Mouse (Mus musculus): Measurements from ENCODE around the gene Abcg1. TPM values are rescaled to one million over a fixed set of nuclear protein-coding genes. Genes with fewer than 3 reads are reported as not detected.
A peak's percentile ranks its signal among the peaks of the same experiment; 100 is the strongest.

Abcg1 gene
- polyA plus RNA-seq, 1 experiment from 2014 or later, result 7.9 TPM

GRCm38 (mm10) chr17:31029407-31029806 lies 28.1 kb upstream of the Abcg1 start:
- no peaks in the 10 kb centered on the region for H3K9me3 ChIP-seq
- no peaks in the 10 kb centered on the region for H3K36me3 ChIP-seq (replicated peaks)
- no peak overlapping the region for H3K4me3 ChIP-seq
- no peak for DNase-seq (ENCODE audit: extremely low spot score, low spot score)
- peaks cover 13% of the 10 kb centered on the region for H3K4me1 ChIP-seq
- no peaks in the 10 kb centered on the region for H3K27me3 ChIP-seq (ENCODE audit: poor library complexity, severe bottlenecking)
- no peak overlapping the region for H3K27ac ChIP-seq
- WGBS, result 89% methylated on average over 4 of the region's 4 CpGs

- Histone ChIP-seq H3K36me3 (replicated peaks) (no peaks in the 10 kb centered on the region), H3K9me3 (no peaks in the 10 kb centered on the region), H3K4me3 (no peak overlapping the region), H3K4me1 (peaks cover 24% of the 10 kb centered on the region), H3K27me3 (ENCODE audit: poor library complexity, severe bottlenecking) (no peaks in the 10 kb centered on the region), H3K27ac (no peak overlapping the region)
- 95% methylated on average over 4 of the region's 4 CpGs for WGBS
- DNase-seq (ENCODE audit: extremely low spot score, low spot score), result no peak
Measured at GRCm38 (mm10) chr17:31032341-31032740, 25.1 kb upstream of the Abcg1 start.

GRCm38 (mm10) chr17:31033251-31033650 lies 24.2 kb upstream of the Abcg1 start:
- WGBS, result 75% methylated on average over 2 of the region's 2 CpGs
- Histone ChIP-seq H3K36me3 (replicated peaks) (no peaks in the 10 kb centered on the region), H3K27ac (peak overlapping the region; percentile 41; the same call in 1 of the 2 replicates), H3K4me1 (peaks cover 30% of the 10 kb centered on the region), H3K9me3 (no peaks in the 10 kb centered on the region), H3K4me3 (no peak overlapping the region), H3K27me3 (ENCODE audit: poor library complexity, severe bottlenecking) (no peaks in the 10 kb centered on the region)
- DNase-seq (ENCODE audit: extremely low spot score, low spot score), result no peak

GRCm38 (mm10) chr17:31034165-31034564 lies 23.3 kb upstream of the Abcg1 start:
- H3K36me3 ChIP-seq (replicated peaks), result no peaks in the 10 kb centered on the region
- no peak overlapping the region for H3K4me3 ChIP-seq
- no peaks in the 10 kb centered on the region for H3K27me3 ChIP-seq (ENCODE audit: poor library complexity, severe bottlenecking)
- peaks cover 30% of the 10 kb centered on the region for H3K4me1 ChIP-seq
- no peaks in the 10 kb centered on the region for H3K9me3 ChIP-seq
- 0 out of 2 replicates have a peak overlapping the region, but pooled peaks have one; percentile 41 for H3K27ac ChIP-seq
- DNase-seq (ENCODE audit: extremely low spot score, low spot score), result no peak
- WGBS, result 53% methylated on average over 5 of the region's 5 CpGs

GRCm38 (mm10) chr17:31034674-31035356 lies 22.7 kb upstream of the Abcg1 start:
- H3K27ac ChIP-seq, result no peak overlapping the region

GRCm38 (mm10) chr17:31036168-31036876 lies 21.2 kb upstream of the Abcg1 start:
- Histone ChIP-seq H3K27ac (0 out of 2 replicates have a peak overlapping the region, but pooled peaks have one; percentile 17), H3K9me3 (no peaks in the 10 kb centered on the region)

More at GRCm38 (mm10) chr17:31034674-31035356, 22.7 kb upstream of the Abcg1 start:
- peaks cover 30% of the 10 kb centered on the region for H3K4me1 ChIP-seq
- DNase-seq (ENCODE audit: extremely low spot score, low spot score), result no peak
- WGBS, result 91% methylated on average over 9 of the region's 9 CpGs
- H3K36me3 ChIP-seq (replicated peaks), result no peaks in the 10 kb centered on the region
- H3K9me3 ChIP-seq, result no peaks in the 10 kb centered on the region
- H3K27me3 ChIP-seq (ENCODE audit: poor library complexity, severe bottlenecking), result no peaks in the 10 kb centered on the region
- H3K4me3 ChIP-seq, result no peak overlapping the region

GRCm38 (mm10) chr17:31037331-31037730 lies 20.1 kb upstream of the Abcg1 start:
- Histone ChIP-seq H3K4me3 (no peak overlapping the region), H3K36me3 (replicated peaks) (no peaks in the 10 kb centered on the region), H3K9me3 (no peaks in the 10 kb centered on the region), H3K4me1 (peaks cover 30% of the 10 kb centered on the region), H3K27me3 (ENCODE audit: poor library complexity, severe bottlenecking) (no peaks in the 10 kb centered on the region), H3K27ac (0 out of 2 replicates have a peak overlapping the region, but pooled peaks have one; percentile 17)
- DNase-seq (ENCODE audit: extremely low spot score, low spot score), result no peak
- 72% methylated on average over 8 of the region's 8 CpGs for WGBS

More at GRCm38 (mm10) chr17:31036168-31036876, 21.2 kb upstream of the Abcg1 start:
- WGBS, result 89% methylated on average over 22 of the region's 22 CpGs
- peaks cover 30% of the 10 kb centered on the region for H3K4me1 ChIP-seq
- H3K36me3 ChIP-seq (replicated peaks), result no peaks in the 10 kb centered on the region
- no peak for DNase-seq (ENCODE audit: extremely low spot score, low spot score)
- no peaks in the 10 kb centered on the region for H3K27me3 ChIP-seq (ENCODE audit: poor library complexity, severe bottlenecking)
- no peak overlapping the region for H3K4me3 ChIP-seq

GRCm38 (mm10) chr17:31038381-31038780 lies 19.1 kb upstream of the Abcg1 start:
- no peaks in the 10 kb centered on the region for H3K36me3 ChIP-seq (replicated peaks)
- WGBS, result 88% methylated on average over 4 of the region's 4 CpGs
- peaks cover 27% of the 10 kb centered on the region for H3K4me1 ChIP-seq
- no peak overlapping the region for H3K4me3 ChIP-seq
- H3K27me3 ChIP-seq (ENCODE audit: poor library complexity, severe bottlenecking), result no peaks in the 10 kb centered on the region
- H3K27ac ChIP-seq, result no peak overlapping the region
- no peak for DNase-seq (ENCODE audit: extremely low spot score, low spot score)
- H3K9me3 ChIP-seq, result no peaks in the 10 kb centered on the region

- Histone ChIP-seq H3K36me3 (replicated peaks) (no peaks in the 10 kb centered on the region), H3K27ac (no peak overlapping the region), H3K27me3 (ENCODE audit: poor library complexity, severe bottlenecking) (no peaks in the 10 kb centered on the region), H3K9me3 (no peaks in the 10 kb centered on the region), H3K4me1 (peaks cover 15% of the 10 kb centered on the region), H3K4me3 (no peak overlapping the region)
- WGBS, result 83% methylated on average over 7 of the region's 7 CpGs
- DNase-seq (ENCODE audit: extremely low spot score, low spot score), result no peak
Measured at GRCm38 (mm10) chr17:31039626-31040025, 17.8 kb upstream of the Abcg1 start.

- DNase-seq (ENCODE audit: extremely low spot score, low spot score), result no peak
- Histone ChIP-seq H3K9me3 (no peaks in the 10 kb centered on the region), H3K4me1 (peaks cover 14% of the 10 kb centered on the region), H3K36me3 (replicated peaks) (no peaks in the 10 kb centered on the region), H3K4me3 (no peak overlapping the region), H3K27me3 (ENCODE audit: poor library complexity, severe bottlenecking) (no peaks in the 10 kb centered on the region), H3K27ac (no peak overlapping the region)
- 86% methylated on average over 7 of the region's 7 CpGs for WGBS
Measured at GRCm38 (mm10) chr17:31040421-31040820, 17.1 kb upstream of the Abcg1 start.

- no peak for DNase-seq (ENCODE audit: extremely low spot score, low spot score)
- Histone ChIP-seq H3K9me3 (no peaks in the 10 kb centered on the region), H3K36me3 (replicated peaks) (no peaks in the 10 kb centered on the region), H3K4me1 (peaks cover 2% of the 10 kb centered on the region; the same call in 1 of the 2 replicates), H3K27ac (no peak overlapping the region), H3K4me3 (no peak overlapping the region), H3K27me3 (ENCODE audit: poor library complexity, severe bottlenecking) (no peaks in the 10 kb centered on the region)
- WGBS, result 86% methylated on average over 2 of the region's 2 CpGs
Measured at GRCm38 (mm10) chr17:31042751-31043150, 14.7 kb upstream of the Abcg1 start.

- WGBS, result 2% methylated on average over 31 of the region's 31 CpGs
- H3K36me3 ChIP-seq (replicated peaks), result no peaks in the 10 kb centered on the region
- peak overlapping the region; percentile 75 for H3K27ac ChIP-seq
- H3K9me3 ChIP-seq, result peaks cover 10% of the 10 kb centered on the region; the same call in 1 of the 2 replicates
- no peak for DNase-seq (ENCODE audit: extremely low spot score, low spot score)
- peaks cover 59% of the 10 kb centered on the region for H3K27me3 ChIP-seq (ENCODE audit: poor library complexity, severe bottlenecking)
- peak overlapping the region; percentile 67 for H3K4me3 ChIP-seq
- H3K4me1 ChIP-seq, result peaks cover 47% of the 10 kb centered on the region
Measured at GRCm38 (mm10) chr17:31057891-31058744, 643 bp downstream of the Abcg1 start.

Data from forebrain, embryonic 10.5 days (tissue).